Mouse (Mus musculus): ENCODE results near the gene Folr1.

The Folr1 gene

GRCm38 (mm10) chr7:101844186-101844585 lies 26.4 kb downstream of the Folr1 start:
- TF ChIP-seq POU5F1 (IDR thresholded peaks at IDR 0.05; ENCODE audit: borderline replicate concordance, low read length) (no peak), NANOG (IDR thresholded peaks at IDR 0.05; ENCODE audit: borderline replicate concordance, low read length) (no peak), CTCF (conservative IDR thresholded peaks at IDR 0.05; ENCODE audit: low read length) (no peak)
- Histone ChIP-seq H3K4me1 (replicated peaks; ENCODE audit: low read depth, low read length) (peaks cover 33% of the 10 kb centered on the region), H3K4me3 (replicated peaks; ENCODE audit: low read length) (no peak overlapping the region), H3K27me3 (ENCODE audit: insufficient read depth, low read length) (no peaks in the 10 kb centered on the region), H3K36me3 (ENCODE audit: insufficient read depth, low read length) (peaks cover 20% of the 10 kb centered on the region), H3K9me3 (ENCODE audit: low read length) (no peaks in the 10 kb centered on the region)

- peaks cover 45% of the 10 kb centered on the region for H3K36me3 ChIP-seq (ENCODE audit: insufficient read depth, low read length)
- H3K27me3 ChIP-seq (ENCODE audit: insufficient read depth, low read length) = no peaks in the 10 kb centered on the region
- H3K9me3 ChIP-seq (ENCODE audit: low read length) = no peaks in the 10 kb centered on the region
- no peak for TF ChIP-seq POU5F1 (IDR thresholded peaks at IDR 0.05; ENCODE audit: borderline replicate concordance, low read length)
- no peak for TF ChIP-seq CTCF (conservative IDR thresholded peaks at IDR 0.05; ENCODE audit: low read length)
- no peak for TF ChIP-seq NANOG (IDR thresholded peaks at IDR 0.05; ENCODE audit: borderline replicate concordance, low read length)
- peak within 1 kb of the TSS; percentile 91 for H3K4me3 ChIP-seq (replicated peaks; ENCODE audit: low read length)
- peaks cover 66% of the 10 kb centered on the region for H3K4me1 ChIP-seq (replicated peaks; ENCODE audit: low read depth, low read length)
Observed at GRCm38 (mm10) chr7:101837606-101838471, 32.7 kb downstream of the Folr1 start, which contains the start of gene Inppl1. Gene Inppl1, minus strand, starts transcription at chr7:101838229.

GRCm38 (mm10) chr7:101837154-101837605 lies 33.4 kb downstream of the Folr1 start:
- TF ChIP-seq CTCF (conservative IDR thresholded peaks at IDR 0.05; ENCODE audit: low read length) = no peak
- H3K4me1 ChIP-seq (replicated peaks; ENCODE audit: low read depth, low read length) = peaks cover 72% of the 10 kb centered on the region
- H3K27me3 ChIP-seq (ENCODE audit: insufficient read depth, low read length) = no peaks in the 10 kb centered on the region
- no peaks in the 10 kb centered on the region for H3K9me3 ChIP-seq (ENCODE audit: low read length)
- peaks cover 52% of the 10 kb centered on the region for H3K36me3 ChIP-seq (ENCODE audit: insufficient read depth, low read length)
- H3K4me3 ChIP-seq (replicated peaks; ENCODE audit: low read length) = peak overlapping the region; percentile 91

- no peaks in the 10 kb centered on the region for H3K9me3 ChIP-seq (ENCODE audit: low read length)
- peaks cover 79% of the 10 kb centered on the region for H3K4me1 ChIP-seq (replicated peaks; ENCODE audit: low read depth, low read length)
- no peak for TF ChIP-seq NANOG (IDR thresholded peaks at IDR 0.05; ENCODE audit: borderline replicate concordance, low read length)
- TF ChIP-seq POU5F1 (IDR thresholded peaks at IDR 0.05; ENCODE audit: borderline replicate concordance, low read length) = no peak
- no peak for TF ChIP-seq CTCF (conservative IDR thresholded peaks at IDR 0.05; ENCODE audit: low read length)
- H3K4me3 ChIP-seq (replicated peaks; ENCODE audit: low read length) = peak overlapping the region; percentile 91
- no peaks in the 10 kb centered on the region for H3K27me3 ChIP-seq (ENCODE audit: insufficient read depth, low read length)
- H3K36me3 ChIP-seq (ENCODE audit: insufficient read depth, low read length) = peaks cover 58% of the 10 kb centered on the region
Observed at GRCm38 (mm10) chr7:101836271-101837153, 34.1 kb downstream of the Folr1 start.

- peak overlapping the region; percentile 91 for H3K4me3 ChIP-seq (replicated peaks; ENCODE audit: low read length)
- no peaks in the 10 kb centered on the region for H3K9me3 ChIP-seq (ENCODE audit: low read length)
- H3K36me3 ChIP-seq (ENCODE audit: insufficient read depth, low read length) = peaks cover 61% of the 10 kb centered on the region
- no peak for TF ChIP-seq NANOG (IDR thresholded peaks at IDR 0.05; ENCODE audit: borderline replicate concordance, low read length)
- no peak for TF ChIP-seq CTCF (conservative IDR thresholded peaks at IDR 0.05; ENCODE audit: low read length)
- TF ChIP-seq POU5F1 (IDR thresholded peaks at IDR 0.05; ENCODE audit: borderline replicate concordance, low read length) = no peak
- no peaks in the 10 kb centered on the region for H3K27me3 ChIP-seq (ENCODE audit: insufficient read depth, low read length)
- peaks cover 79% of the 10 kb centered on the region for H3K4me1 ChIP-seq (replicated peaks; ENCODE audit: low read depth, low read length)
Observed at GRCm38 (mm10) chr7:101835457-101836109, 35.0 kb downstream of the Folr1 start.

- Histone ChIP-seq H3K4me3 (replicated peaks; ENCODE audit: low read length) (0 out of 2 replicates have a peak overlapping the region, but pooled peaks have one; percentile 91), H3K27me3 (ENCODE audit: insufficient read depth, low read length) (no peaks in the 10 kb centered on the region), H3K9me3 (ENCODE audit: low read length) (no peaks in the 10 kb centered on the region), H3K4me1 (replicated peaks; ENCODE audit: low read depth, low read length) (peaks cover 73% of the 10 kb centered on the region), H3K36me3 (ENCODE audit: insufficient read depth, low read length) (peaks cover 61% of the 10 kb centered on the region)
- no peak for TF ChIP-seq POU5F1 (IDR thresholded peaks at IDR 0.05; ENCODE audit: borderline replicate concordance, low read length)
- TF ChIP-seq CTCF (conservative IDR thresholded peaks at IDR 0.05; ENCODE audit: low read length) = no peak
- TF ChIP-seq NANOG (IDR thresholded peaks at IDR 0.05; ENCODE audit: borderline replicate concordance, low read length) = no peak
Observed at GRCm38 (mm10) chr7:101834903-101835302, 35.7 kb downstream of the Folr1 start.

- peaks cover 69% of the 10 kb centered on the region for H3K4me1 ChIP-seq (replicated peaks; ENCODE audit: low read depth, low read length)
Observed at GRCm38 (mm10) chr7:101833916-101834584, 36.5 kb downstream of the Folr1 start.

More at GRCm38 (mm10) chr7:101833916-101834584, 36.5 kb downstream of the Folr1 start:
- Histone ChIP-seq H3K27me3 (ENCODE audit: insufficient read depth, low read length) (no peaks in the 10 kb centered on the region), H3K36me3 (ENCODE audit: insufficient read depth, low read length) (peaks cover 66% of the 10 kb centered on the region), H3K4me3 (replicated peaks; ENCODE audit: low read length) (peak overlapping the region; percentile 41), H3K9me3 (ENCODE audit: low read length) (no peaks in the 10 kb centered on the region)
- TF ChIP-seq POU5F1 (IDR thresholded peaks at IDR 0.05; ENCODE audit: borderline replicate concordance, low read length) (no peak), CTCF (conservative IDR thresholded peaks at IDR 0.05; ENCODE audit: low read length) (no peak), NANOG (IDR thresholded peaks at IDR 0.05; ENCODE audit: borderline replicate concordance, low read length) (no peak)

Data from E14TG2a.4 (cell line).